In genomic region chr17:25696263-25696662, GRCm38 (mm10) we compare ENCODE assay signal across 31 mouse cellular contexts. TPM values are rescaled to one million over a fixed set of nuclear protein-coding genes. Genes with fewer than 3 reads are reported as not detected.
DNase-seq lines count a peak whose midpoint lies in the region; ATAC-seq and TF ChIP-seq lines count a peak whose summit lies in the region.
"Had no signal": no experiment of that assay in that cellular context is flagged by ENCODE, and none has a peak within 500 bp of the region (broad histone marks: within the 10 kb centered on the region; RNA-seq: fewer than 3 reads in every experiment).

No protein-coding gene starts in this region.

- H3K27ac ChIP-seq in hindbrain, embryonic 11.5 days (ENCODE audit: low read depth, low read length), result no peak overlapping the region
- no peak overlapping the region for H3K27ac ChIP-seq in hindbrain, embryonic 14.5 days
- no peak overlapping the region for H3K27ac ChIP-seq in embryonic facial prominence, embryonic 11.5 days (replicated peaks; ENCODE audit: low read depth, low read length)
- no peak overlapping the region for H3K27ac ChIP-seq in cerebellum, adult 2 months (ENCODE audit: insufficient read depth, low read length)
- H3K27ac ChIP-seq: embryonic facial prominence, embryonic 15.5 days; forebrain, embryonic 13.5 days; heart, embryonic 10.5 days; heart, embryonic 15.5 days; limb, embryonic 12.5 days; lung, embryonic 15.5 days; midbrain, embryonic 13.5 days; neural tube, embryonic 15.5 days had no signal

- no peaks in the 10 kb centered on the region for H3K9me3 ChIP-seq in hindbrain, embryonic 11.5 days (ENCODE audit: control insufficient read depth, low read length)
- H3K9me3 ChIP-seq in hindbrain, embryonic 14.5 days (ENCODE audit: control insufficient read depth, low read length), result no peaks in the 10 kb centered on the region
- H3K9me3 ChIP-seq in embryonic facial prominence, embryonic 11.5 days (replicated peaks; ENCODE audit: control insufficient read depth, low read length), result no peaks in the 10 kb centered on the region
- H3K9me3 ChIP-seq: embryonic facial prominence, embryonic 15.5 days; forebrain, embryonic 13.5 days; heart, embryonic 10.5 days; heart, embryonic 15.5 days; limb, embryonic 12.5 days; lung, embryonic 15.5 days; midbrain, embryonic 13.5 days; neural tube, embryonic 15.5 days had no signal

- 33% methylated on average over 1 of the region's 1 CpGs for WGBS in hindbrain, embryonic 11.5 days
- 48% methylated on average over 1 of the region's 1 CpGs for WGBS in hindbrain, embryonic 14.5 days
- 11% methylated on average over 1 of the region's 1 CpGs for WGBS in embryonic facial prominence, embryonic 11.5 days
- WGBS in cerebellum, adult 2 months, result 35% methylated on average over 1 of the region's 1 CpGs

- H3K4me1 ChIP-seq in hindbrain, embryonic 11.5 days (replicated peaks; ENCODE audit: control insufficient read depth, insufficient read depth, low read length), result 0 out of 2 replicates have a peak, but pooled peaks cover 3% of the 10 kb centered on the region
- H3K4me1 ChIP-seq in hindbrain, embryonic 14.5 days (replicated peaks; ENCODE audit: control insufficient read depth, insufficient read depth, low read length), result no peaks in the 10 kb centered on the region
- peaks cover 5% of the 10 kb centered on the region for H3K4me1 ChIP-seq in embryonic facial prominence, embryonic 11.5 days (ENCODE audit: control insufficient read depth, insufficient read depth, low read length)
- H3K4me1 ChIP-seq in cerebellum, adult 2 months (ENCODE audit: control insufficient read depth, insufficient read depth, low read length), result no peaks in the 10 kb centered on the region
- H3K4me1 ChIP-seq: embryonic facial prominence, embryonic 15.5 days; forebrain, embryonic 13.5 days; heart, embryonic 10.5 days; heart, embryonic 15.5 days; lung, embryonic 15.5 days; megakaryocyte, embryonic 14.5 days; midbrain, embryonic 13.5 days; neural tube, embryonic 15.5 days had no signal

- H3K79me2 ChIP-seq in myocyte (ENCODE audit: control insufficient read depth, insufficient read depth), result no peaks in the 10 kb centered on the region

- TF ChIP-seq POLR2A in myocyte (IDR thresholded peaks at IDR 0.05; ENCODE audit: insufficient read length, low read depth), result no peak
- TF ChIP-seq POLR2A in cerebellum, adult 2 months (IDR thresholded peaks at IDR 0.05; ENCODE audit: borderline replicate concordance, insufficient read depth, low read length), result no peak

- H3K4me2 ChIP-seq in hindbrain, embryonic 11.5 days (replicated peaks; ENCODE audit: low read depth, low read length), result no peak overlapping the region
- H3K4me2 ChIP-seq in hindbrain, embryonic 14.5 days (replicated peaks), result no peak overlapping the region
- H3K4me2 ChIP-seq in embryonic facial prominence, embryonic 11.5 days (ENCODE audit: low read depth, low read length), result no peak overlapping the region
- H3K4me2 ChIP-seq in myocyte (ENCODE audit: low read depth), result no peak overlapping the region
- H3K4me2 ChIP-seq: embryonic facial prominence, embryonic 15.5 days; forebrain, embryonic 13.5 days; heart, embryonic 15.5 days; limb, embryonic 12.5 days; liver, embryonic 11.5 days; lung, embryonic 15.5 days; midbrain, embryonic 13.5 days; neural tube, embryonic 15.5 days had no signal

- no peak for TF ChIP-seq CTCF in cerebellum, adult 2 months (IDR thresholded peaks at IDR 0.05; ENCODE audit: borderline replicate concordance, insufficient read depth, low read depth, low read length)

- no peak overlapping the region for H3K4me3 ChIP-seq in hindbrain, embryonic 11.5 days (ENCODE audit: low read depth, low read length)
- H3K4me3 ChIP-seq in hindbrain, embryonic 14.5 days (replicated peaks; ENCODE audit: low read length), result no peak overlapping the region
- no peak overlapping the region for H3K4me3 ChIP-seq in embryonic facial prominence, embryonic 11.5 days (ENCODE audit: low read depth, low read length)
- no peak overlapping the region for H3K4me3 ChIP-seq in myocyte
- H3K4me3 ChIP-seq in cerebellum, adult 2 months (replicated peaks; ENCODE audit: insufficient read depth, low read depth, low read length), result no peak overlapping the region
- H3K4me3 ChIP-seq: embryonic facial prominence, embryonic 15.5 days; forebrain, embryonic 13.5 days; heart, embryonic 10.5 days; heart, embryonic 15.5 days; limb, embryonic 12.5 days; lung, embryonic 15.5 days; megakaryocyte, embryonic 14.5 days; midbrain, embryonic 13.5 days; neural tube, embryonic 15.5 days had no signal

- H3ac ChIP-seq in myocyte (ENCODE audit: control insufficient read depth, insufficient read length), result no peak overlapping the region

- DNase-seq in hindbrain, embryonic 11.5 days (ENCODE audit: low spot score), result no peak
- DNase-seq in hindbrain, embryonic 14.5 days (ENCODE audit: low spot score), result no peak
- peak; percentile 65 for DNase-seq in embryonic facial prominence, embryonic 11.5 days (ENCODE audit: low spot score)
- DNase-seq in forelimb bud, embryonic 11.5 days (ENCODE audit: low read depth, low spot score), result peak; percentile 31
- DNase-seq in cerebellum, adult 2 months, result no peak
- DNase-seq: adrenal gland, postnatal 25 days; B cell, adult 2 months; cerebellum, adult 11-12 months; cerebellum, postnatal 10 days; gastrocnemius, postnatal 25 days; heart, adult 11 months; kidney, adult 8-10 months; kidney, postnatal 10 days; layer of hippocampus, adult 9-11 months; lung, postnatal 36 days; retina, postnatal 1 day; right cerebral cortex, postnatal 14 days; thymus, postnatal 4 days had no signal

- no peak for ATAC-seq in hindbrain, embryonic 11.5 days (ENCODE audit: low FRiP score)
- ATAC-seq in hindbrain, embryonic 14.5 days (ENCODE audit: low FRiP score), result no peak
- ATAC-seq in embryonic facial prominence, embryonic 11.5 days (replicated peaks; ENCODE audit: insufficient number of reproducible peaks, low FRiP score, low TSS enrichment, low read depth), result no peak; the same call in 1 of the 2 replicates
- ATAC-seq: forebrain, embryonic 13.5 days; midbrain, embryonic 13.5 days had no signal

- no peaks in the 10 kb centered on the region for H3K27me3 ChIP-seq in hindbrain, embryonic 11.5 days (ENCODE audit: control insufficient read depth, insufficient read depth, low read length)
- H3K27me3 ChIP-seq in hindbrain, embryonic 14.5 days (ENCODE audit: control insufficient read depth, insufficient read depth, low read length), result 0 out of 2 replicates have a peak, but pooled peaks cover 5% of the 10 kb centered on the region
- H3K27me3 ChIP-seq in embryonic facial prominence, embryonic 11.5 days (ENCODE audit: control insufficient read depth, insufficient read depth, low read length), result no peaks in the 10 kb centered on the region
- H3K27me3 ChIP-seq in myocyte (ENCODE audit: control insufficient read depth, insufficient read depth, insufficient read length), result peaks cover 24% of the 10 kb centered on the region
- no peaks in the 10 kb centered on the region for H3K27me3 ChIP-seq in cerebellum, adult 2 months (ENCODE audit: control insufficient read depth, insufficient read depth, low read length)
- H3K27me3 ChIP-seq: embryonic facial prominence, embryonic 15.5 days; limb, embryonic 12.5 days; lung, embryonic 15.5 days had no signal

- H3K9ac ChIP-seq in hindbrain, embryonic 11.5 days (ENCODE audit: low read depth, low read length), result 0 out of 2 replicates have a peak overlapping the region, but pooled peaks have one; percentile 27
- no peak overlapping the region for H3K9ac ChIP-seq in hindbrain, embryonic 14.5 days
- H3K9ac ChIP-seq in embryonic facial prominence, embryonic 11.5 days (replicated peaks; ENCODE audit: low read length), result no peak overlapping the region
- H3K9ac ChIP-seq: embryonic facial prominence, embryonic 15.5 days; forebrain, embryonic 13.5 days; heart, embryonic 15.5 days; limb, embryonic 12.5 days; lung, embryonic 15.5 days; midbrain, embryonic 13.5 days; neural tube, embryonic 15.5 days had no signal

- no peaks in the 10 kb centered on the region for H3K36me3 ChIP-seq in hindbrain, embryonic 11.5 days (ENCODE audit: control insufficient read depth, insufficient read depth, low read length)
- H3K36me3 ChIP-seq in hindbrain, embryonic 14.5 days (replicated peaks; ENCODE audit: control insufficient read depth, insufficient read depth), result no peaks in the 10 kb centered on the region
- H3K36me3 ChIP-seq in embryonic facial prominence, embryonic 11.5 days (replicated peaks; ENCODE audit: control insufficient read depth, insufficient read depth, low read depth, low read length), result no peaks in the 10 kb centered on the region
- no peaks in the 10 kb centered on the region for H3K36me3 ChIP-seq in myocyte (ENCODE audit: control insufficient read depth, insufficient read depth)
- H3K36me3 ChIP-seq: embryonic facial prominence, embryonic 15.5 days; heart, embryonic 10.5 days; heart, embryonic 15.5 days; limb, embryonic 12.5 days; lung, embryonic 15.5 days; midbrain, embryonic 13.5 days; neural tube, embryonic 15.5 days had no signal

RNA-seq across cellular contexts. Expression of gene Gng13, which starts 20.7 kb away (rescaled TPM):
- 1.8 and 2.5 TPM in 2 replicates for polyA plus RNA-seq in hindbrain, embryonic 11.5 days (2014; fragmentation: Nextera tagmentation; extraction: Ambion mirVana)
- polyA plus RNA-seq in hindbrain, embryonic 14.5 days (2014; fragmentation: Nextera tagmentation; extraction: Ambion mirVana), result 8.1 and 10.0 TPM in 2 replicates
- 1.7 and 2.4 TPM in 2 replicates for polyA plus RNA-seq in embryonic facial prominence, embryonic 11.5 days (2014; fragmentation: Nextera tagmentation; extraction: Ambion mirVana)
- polyA plus RNA-seq in myocyte (2012; fragmentation: generic; extraction: Trizol), result 0.24 TPM
- 489 and 519 TPM in 2 replicates for polyA plus RNA-seq in cerebellum, adult 2 months (2012; rRNA removed)
- polyA plus RNA-seq: liver, embryonic 16.5 days had no signal

RNA-seq across cellular contexts. Expression of gene Chtf18, which starts 31.0 kb away (rescaled TPM):
- polyA plus RNA-seq in hindbrain, embryonic 11.5 days (2014; fragmentation: Nextera tagmentation; extraction: Ambion mirVana), result 11.9 and 14.4 TPM in 2 replicates
- 3.4 and 3.6 TPM in 2 replicates for polyA plus RNA-seq in hindbrain, embryonic 14.5 days (2014; fragmentation: Nextera tagmentation; extraction: Ambion mirVana)
- 17.7 and 21.2 TPM in 2 replicates for polyA plus RNA-seq in embryonic facial prominence, embryonic 11.5 days (2014; fragmentation: Nextera tagmentation; extraction: Ambion mirVana)
- 7.2 TPM for polyA plus RNA-seq in myocyte (2012; fragmentation: generic; extraction: Trizol)
- polyA plus RNA-seq in cerebellum, adult 2 months (2012; rRNA removed), result 3.7 and 4.1 TPM in 2 replicates

RNA-seq across cellular contexts. Expression of gene Rpusd1, which starts 31.2 kb away (rescaled TPM):
- polyA plus RNA-seq in hindbrain, embryonic 11.5 days (2014; fragmentation: Nextera tagmentation; extraction: Ambion mirVana), result 17.2 and 18.0 TPM in 2 replicates
- polyA plus RNA-seq in hindbrain, embryonic 14.5 days (2014; fragmentation: Nextera tagmentation; extraction: Ambion mirVana), result 21.8 and 22.8 TPM in 2 replicates
- polyA plus RNA-seq in embryonic facial prominence, embryonic 11.5 days (2014; fragmentation: Nextera tagmentation; extraction: Ambion mirVana), result 18.7 and 19.4 TPM in 2 replicates
- polyA plus RNA-seq in myocyte (2012; fragmentation: generic; extraction: Trizol), result 13.0 TPM
- 96.4 and 97.4 TPM in 2 replicates for polyA plus RNA-seq in cerebellum, adult 2 months (2012; rRNA removed)

RNA-seq across cellular contexts. Expression of gene Mslnl, which starts 39.6 kb away (rescaled TPM):
- polyA plus RNA-seq in hindbrain, embryonic 11.5 days (2014; fragmentation: Nextera tagmentation; extraction: Ambion mirVana), result not detected in 2 replicates
- not detected in 2 replicates for polyA plus RNA-seq in hindbrain, embryonic 14.5 days (2014; fragmentation: Nextera tagmentation; extraction: Ambion mirVana)
- polyA plus RNA-seq in embryonic facial prominence, embryonic 11.5 days (2014; fragmentation: Nextera tagmentation; extraction: Ambion mirVana), result 0.10 TPM in 1 of 2 replicates, not detected in the other
- not detected for polyA plus RNA-seq in myocyte (2012; fragmentation: generic; extraction: Trizol)
- 0.73 and 1.1 TPM in 2 replicates for polyA plus RNA-seq in cerebellum, adult 2 months (2012; rRNA removed)
- polyA plus RNA-seq: forebrain, embryonic 13.5 days; heart, embryonic 10.5 days; heart, embryonic 15.5 days; limb, embryonic 12.5 days; liver, embryonic 11.5 days; liver, embryonic 16.5 days; midbrain, embryonic 13.5 days; neural tube, embryonic 15.5 days; stomach, embryonic 14.5 days had no signal

RNA-seq across cellular contexts. Expression of gene Msln, which starts 57.9 kb away (rescaled TPM):
- 0.25 TPM in 1 of 2 replicates, not detected in the other for polyA plus RNA-seq in hindbrain, embryonic 11.5 days (2014; fragmentation: Nextera tagmentation; extraction: Ambion mirVana)
- not detected in 2 replicates for polyA plus RNA-seq in hindbrain, embryonic 14.5 days (2014; fragmentation: Nextera tagmentation; extraction: Ambion mirVana)
- 0.63 TPM in 1 of 2 replicates, not detected in the other for polyA plus RNA-seq in embryonic facial prominence, embryonic 11.5 days (2014; fragmentation: Nextera tagmentation; extraction: Ambion mirVana)
- polyA plus RNA-seq in myocyte (2012; fragmentation: generic; extraction: Trizol), result 91.8 TPM
- polyA plus RNA-seq in cerebellum, adult 2 months (2012; rRNA removed), result 0.21 and 0.38 TPM in 2 replicates
- polyA plus RNA-seq: limb, embryonic 12.5 days; midbrain, embryonic 13.5 days had no signal

Comparison
In these comparisons a context has a peak if more than half of its experiments do, and no peak if none do; other contexts are left out.
1. DNase-seq: peak in embryonic facial prominence, embryonic 11.5 days (single experiment) and forelimb bud, embryonic 11.5 days (single experiment); none in hindbrain, embryonic 11.5 days (single experiment), hindbrain, embryonic 14.5 days (single experiment) and cerebellum, adult 2 months (0 of 2).
2. RNA of gene Gng13, which starts 20.7 kb away (polyA plus RNA-seq): 489 to 519 TPM in cerebellum, adult 2 months; 8.1 to 10.0 TPM in hindbrain, embryonic 14.5 days, 1.8 to 2.5 TPM in hindbrain, embryonic 11.5 days, 1.7 to 2.4 TPM in embryonic facial prominence, embryonic 11.5 days and 0.24 TPM in myocyte (single experiment); every median in the first group is over 10 times any median in the second.